Mouse (Mus musculus) embryonic fibroblast, embryonic 13.5 days (primary cell): ENCODE measurements around the gene Nat10.

Experiments used
- CTCF ChIP-seq: IDR thresholded peaks from 2 replicates; pipeline ENCODE4 v1.5.1; 2011; ENCODE audit warnings: mild to moderate bottlenecking, control low read depth, low read length, moderate library complexity, borderline replicate concordance; ENCODE audit not compliant: insufficient read depth
- POLR2A ChIP-seq: IDR thresholded peaks from 2 replicates; pipeline ENCODE4 v1.6.1; 2011; ENCODE audit warnings: low read depth, mild to moderate bottlenecking, control low read depth, low read length, moderate library complexity

DNA sequence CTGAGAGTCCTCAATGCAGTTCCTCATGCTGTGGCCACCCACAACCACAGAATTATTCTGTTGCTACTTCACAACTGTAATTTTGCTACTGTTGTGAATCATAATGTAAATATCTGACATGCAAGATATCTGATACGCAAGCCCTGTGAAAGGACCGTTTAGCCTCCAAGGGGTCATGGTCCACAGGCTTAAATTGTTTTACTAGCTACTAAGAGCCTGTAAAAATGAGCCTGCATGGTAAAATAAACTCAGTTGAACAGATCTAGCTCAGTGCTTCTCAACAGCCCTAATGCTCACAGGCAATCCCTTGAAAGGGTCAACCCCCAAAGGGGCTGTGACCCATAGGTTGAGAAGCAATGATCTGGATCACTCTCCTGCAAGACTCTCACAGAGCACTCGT lies 12.0 kb downstream of the Nat10 start:
- TF ChIP-seq CTCF (no peak), POLR2A (no peak)
